Mouse (Mus musculus): ENCODE results near the gene Hoxa6. TPM values are rescaled to one million over a fixed set of nuclear protein-coding genes. Genes with fewer than 3 reads are reported as not detected.

Gene Hoxa6
- total and polyA plus RNA-seq, 3 experiments = not detected

GRCm38 (mm10) chr6:52235267-52235666 lies 26.7 kb upstream of the Hoxa6 start:
- no peak overlapping the region for H3K9ac ChIP-seq (ENCODE audit: control insufficient read depth, low read depth, low read length, poor library complexity, severe bottlenecking)
- no peaks in the 10 kb centered on the region for H3K4me1 ChIP-seq (ENCODE audit: control insufficient read depth in 1 of 2, insufficient read depth in 2 of 2, low read length in 2 of 2)
- no peak for DNase-seq (ENCODE audit: low read depth, low spot score)
- H3K27ac ChIP-seq (ENCODE audit: control insufficient read depth, low read depth, low read length) = no peak overlapping the region
- H3K27me3 ChIP-seq (ENCODE audit: control insufficient read depth in 1 of 2, insufficient read depth in 2 of 2, low read length in 2 of 2) = no peaks in the 10 kb centered on the region
- H3K36me3 ChIP-seq (ENCODE audit: control insufficient read depth in 1 of 2, insufficient read depth in 2 of 2, low read length in 2 of 2) = no peaks in the 10 kb centered on the region
- H3K4me3 ChIP-seq (ENCODE audit: control insufficient read depth in 1 of 2, insufficient read depth in 1 of 2, low read depth in 2 of 2, low read length in 2 of 2) = no peak overlapping the region
- H3K79me2 ChIP-seq (ENCODE audit: control insufficient read depth, insufficient read depth, low read length, poor library complexity) = no peaks in the 10 kb centered on the region
- TF ChIP-seq CTCF (IDR thresholded peaks at IDR 0.05 in 2 of 3, conservative IDR thresholded peaks at IDR 0.05 in 1 of 3; ENCODE audit: control insufficient read depth in 1 of 3, insufficient read depth in 1 of 3, low read depth in 2 of 3, low read length in 3 of 3, poor library complexity in 1 of 3, severe bottlenecking in 1 of 3) = no peak
- no peaks in the 10 kb centered on the region for H3K9me3 ChIP-seq (replicated peaks; ENCODE audit: insufficient read depth, low read length)

- no peak overlapping the region for H3K4me3 ChIP-seq (ENCODE audit: control insufficient read depth in 1 of 2, insufficient read depth in 1 of 2, low read depth in 2 of 2, low read length in 2 of 2)
- H3K79me2 ChIP-seq (ENCODE audit: control insufficient read depth, insufficient read depth, low read length, poor library complexity) = no peaks in the 10 kb centered on the region
- no peaks in the 10 kb centered on the region for H3K4me1 ChIP-seq (ENCODE audit: control insufficient read depth in 1 of 2, insufficient read depth in 2 of 2, low read length in 2 of 2)
- no peaks in the 10 kb centered on the region for H3K27me3 ChIP-seq (ENCODE audit: control insufficient read depth in 1 of 2, insufficient read depth in 2 of 2, low read length in 2 of 2)
- no peak for DNase-seq (ENCODE audit: low read depth, low spot score)
- no peaks in the 10 kb centered on the region for H3K36me3 ChIP-seq (ENCODE audit: control insufficient read depth in 1 of 2, insufficient read depth in 2 of 2, low read length in 2 of 2)
- TF ChIP-seq MEF2A (IDR thresholded peaks at IDR 0.05; ENCODE audit: extremely low read depth, insufficient replicate concordance, low read depth, low read length, poor library complexity, severe bottlenecking) = no peak
- no peak for TF ChIP-seq EP300 (IDR thresholded peaks at IDR 0.05; ENCODE audit: low read depth in 1 of 2, low read length in 2 of 2)
- TF ChIP-seq USF1 (IDR thresholded peaks at IDR 0.05; ENCODE audit: low read depth, low read length) = no peak
- TF ChIP-seq ETS1 (IDR thresholded peaks at IDR 0.05; ENCODE audit: low read depth, low read length) = no peak
- TF ChIP-seq E2F4 (IDR thresholded peaks at IDR 0.05; ENCODE audit: borderline replicate concordance, low read depth, low read length) = no peak
- no peak for TF ChIP-seq NELFE (IDR thresholded peaks at IDR 0.05; ENCODE audit: low read depth, low read length)
- no peak for TF ChIP-seq USF2 (IDR thresholded peaks at IDR 0.05; ENCODE audit: borderline replicate concordance in 1 of 2, insufficient read depth in 1 of 2, low read depth in 1 of 2, low read length in 2 of 2)
- no peak for TF ChIP-seq NRF1 (IDR thresholded peaks at IDR 0.05; ENCODE audit: insufficient read depth, low read depth, low read length, poor library complexity, severe bottlenecking)
- TF ChIP-seq ZNF384 (IDR thresholded peaks at IDR 0.05; ENCODE audit: low read depth, low read length) = no peak
- no peak for TF ChIP-seq TCF12 (IDR thresholded peaks at IDR 0.05; ENCODE audit: low read depth, low read length)
- no peak for TF ChIP-seq RCOR1 (IDR thresholded peaks at IDR 0.05; ENCODE audit: low read depth, low read length)
- TF ChIP-seq ZMIZ1 (IDR thresholded peaks at IDR 0.05; ENCODE audit: low read depth, low read length) = no peak
- no peak for TF ChIP-seq MYC (IDR thresholded peaks at IDR 0.05; ENCODE audit: low read depth, low read length)
- TF ChIP-seq POLR2AphosphoS2 (IDR thresholded peaks at IDR 0.05; ENCODE audit: low read length) = no peak
- no peak for TF ChIP-seq TAL1 (IDR thresholded peaks at IDR 0.05; ENCODE audit: low read length)
- no peak for TF ChIP-seq CHD1 (IDR thresholded peaks at IDR 0.05; ENCODE audit: low read depth, low read length)
- no peak for TF ChIP-seq MAZ (IDR thresholded peaks at IDR 0.05; ENCODE audit: low read depth, low read length)
- TF ChIP-seq BHLHE40 (IDR thresholded peaks at IDR 0.05; ENCODE audit: borderline replicate concordance, low read depth, low read length) = no peak
- TF ChIP-seq RAD21 (IDR thresholded peaks at IDR 0.05; ENCODE audit: low read depth, low read length) = no peak
- H3K9me3 ChIP-seq (replicated peaks; ENCODE audit: insufficient read depth, low read length) = no peaks in the 10 kb centered on the region
- H3K27ac ChIP-seq (ENCODE audit: control insufficient read depth, low read depth, low read length) = no peak overlapping the region
- no peak overlapping the region for H3K9ac ChIP-seq (ENCODE audit: control insufficient read depth, low read depth, low read length, poor library complexity, severe bottlenecking)
Observed at GRCm38 (mm10) chr6:52234428-52235140, 26.1 kb upstream of the Hoxa6 start.

All from MEL (cell line).